Mouse (Mus musculus): ENCODE measurements at regions not wholly inside any gene's neighbourhood (a gene's known extent, or its start where the extent isn't known, plus 50 kb on each side); places are given as distances from the start of the nearest gene placed in this dataset.

GRCm38 (mm10) chrX:12886160-12887048 is 124.5 kb upstream of the Med14 start:
- TF ChIP-seq POLR2A (IDR thresholded peaks at IDR 0.05; ENCODE audit: insufficient read depth, low read length) (no peak), EP300 (IDR thresholded peaks at IDR 0.05; ENCODE audit: insufficient read depth, low read depth, low read length) (no peak)
